Mouse (Mus musculus) hindbrain, embryonic 11.5 days (tissue): ENCODE results near the gene Tspan14. TPM values are rescaled to one million over a fixed set of nuclear protein-coding genes. Genes with fewer than 3 reads are reported as not detected.
A peak's percentile ranks its signal among the peaks of the same experiment; 100 is the strongest.

Experiments
- ATAC-seq: fragments of 200-750 bp; cut with Nextera tagmentation; 2 replicates; pipeline ENCODE4 v1.8.0; 2017; ENCODE audit warnings: mild to moderate bottlenecking, moderate TSS enrichment, moderate library complexity; ENCODE audit not compliant: low FRiP score
- DNase-seq: peaks from one replicate; pipeline ENCODE4 v3.0.0-alpha.2; 2015; ENCODE audit warnings: low spot score
- H3K27ac ChIP-seq: fragments of 300-500 bp; sonication (generic); 2 replicates; pipeline ENCODE4 v1.5.1; 2014; ENCODE audit warnings: mild to moderate bottlenecking, low read depth, low read length
- H3K27me3 ChIP-seq: fragments of 300-500 bp; sonication (generic); 2 replicates; pipeline ENCODE4 v1.6.1; 2014; ENCODE audit warnings: mild to moderate bottlenecking, low read length, moderate library complexity, mixed read lengths; ENCODE audit not compliant: control insufficient read depth, insufficient read depth
- H3K36me3 ChIP-seq: fragments of 300-500 bp; sonication (generic); 2 replicates; pipeline ENCODE4 v1.6.1; 2014; ENCODE audit warnings: mild to moderate bottlenecking, low read length, moderate library complexity, mixed read lengths; ENCODE audit not compliant: control insufficient read depth, insufficient read depth
- H3K4me1 ChIP-seq: fragments of 300-500 bp; sonication (generic); replicated peaks from 2 replicates; pipeline ENCODE4 v1.6.1; 2014; ENCODE audit warnings: low read length, mixed read lengths; ENCODE audit not compliant: control insufficient read depth, insufficient read depth
- H3K4me2 ChIP-seq: fragments of 300-500 bp; sonication (generic); replicated peaks from 2 replicates; pipeline ENCODE4 v1.6.1; 2014; ENCODE audit warnings: mild to moderate bottlenecking, low read depth, low read length
- H3K4me3 ChIP-seq: fragments of 300-500 bp; sonication (generic); 2 replicates; pipeline ENCODE4 v1.5.1; 2014; ENCODE audit warnings: low read depth, low read length
- H3K9ac ChIP-seq: fragments of 300-500 bp; sonication (generic); 2 replicates; pipeline ENCODE4 v1.6.1; 2014; ENCODE audit warnings: low read depth, low read length
- H3K9me3 ChIP-seq: fragments of 300-500 bp; sonication (generic); 2 replicates; pipeline ENCODE4 v1.6.1; 2016; ENCODE audit warnings: low read length; ENCODE audit not compliant: control insufficient read depth
- WGBS: fragments of 180-500 bp; shearing (Covaris S2); extraction: QIAGEN DNeasy Blood & Tissue Kit; methylation state at CpG from one replicate; pipeline ENCODE4 v1.1.7; 2014; 5-methylcytosine and 5-hydroxymethylcytosine counted together
- polyA plus RNA-seq: library from polyadenylated mRNA; unstranded; fragments of >200 nt; fragmentation: Nextera tagmentation; extraction: Ambion mirVana; gene quantifications from 2 replicates; pipeline ENCODE4 v1.2.1, GENCODE M21; 2014

Gene Tspan14
- polyA plus RNA-seq, 1 experiment from 2014 or later = 96.5 TPM

DNA sequence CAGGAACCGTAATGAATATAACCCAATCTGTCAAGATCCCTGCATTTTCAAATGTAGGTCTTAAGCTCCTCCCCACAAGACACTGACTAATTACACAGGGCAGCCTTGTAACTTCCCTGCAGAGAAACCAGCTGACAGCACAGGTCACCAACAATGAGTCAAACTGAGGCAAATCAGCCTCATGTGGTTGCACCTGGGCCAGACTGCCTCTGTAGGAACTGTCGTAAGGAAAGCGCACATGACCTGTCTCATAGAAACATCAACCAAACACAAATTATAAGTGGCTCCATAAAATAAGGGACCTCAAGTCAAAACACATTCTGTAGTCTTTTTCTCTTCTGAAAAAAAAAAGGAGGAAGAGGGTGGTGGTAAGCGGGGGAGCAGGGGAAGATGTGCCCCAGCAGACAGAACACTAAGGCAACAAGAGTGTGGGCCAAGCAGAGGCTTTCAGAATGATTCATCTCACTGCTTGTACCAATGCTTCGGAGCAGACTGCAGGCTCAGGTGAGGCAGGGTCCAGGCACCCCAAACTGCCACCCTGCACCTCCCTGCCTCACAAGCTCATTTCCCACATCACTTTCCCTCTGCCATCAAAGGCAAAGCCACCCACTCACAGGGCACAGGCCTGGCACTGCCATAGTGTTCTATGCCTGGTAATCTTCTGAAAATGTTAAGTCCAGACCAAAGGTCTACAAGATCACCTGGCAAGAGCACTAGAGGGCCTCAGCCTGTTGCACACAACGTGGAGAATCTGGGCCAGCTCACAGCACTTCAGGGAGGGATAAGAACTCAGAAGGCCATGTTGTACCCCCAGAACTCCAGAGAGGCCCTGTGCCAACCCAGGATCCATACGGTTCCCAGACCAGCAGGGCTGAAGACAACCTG is 16.6 kb downstream of the Tspan14 start:
- ATAC-seq (no peak), DNase-seq (no peak)
- WGBS = 79% methylated on average over 7 of the region's 7 CpGs
- 0 out of 2 replicates have a peak, but pooled peaks cover 2% of the 10 kb centered on the region for H3K36me3 ChIP-seq
- no peak overlapping the region for H3K4me2 ChIP-seq
- no peak overlapping the region for H3K27ac ChIP-seq
- no peak overlapping the region for H3K9ac ChIP-seq
- no peak overlapping the region for H3K4me3 ChIP-seq
- H3K4me1 ChIP-seq = peaks cover 6% of the 10 kb centered on the region
- H3K27me3 ChIP-seq = no peaks in the 10 kb centered on the region
- no peaks in the 10 kb centered on the region for H3K9me3 ChIP-seq

DNA sequence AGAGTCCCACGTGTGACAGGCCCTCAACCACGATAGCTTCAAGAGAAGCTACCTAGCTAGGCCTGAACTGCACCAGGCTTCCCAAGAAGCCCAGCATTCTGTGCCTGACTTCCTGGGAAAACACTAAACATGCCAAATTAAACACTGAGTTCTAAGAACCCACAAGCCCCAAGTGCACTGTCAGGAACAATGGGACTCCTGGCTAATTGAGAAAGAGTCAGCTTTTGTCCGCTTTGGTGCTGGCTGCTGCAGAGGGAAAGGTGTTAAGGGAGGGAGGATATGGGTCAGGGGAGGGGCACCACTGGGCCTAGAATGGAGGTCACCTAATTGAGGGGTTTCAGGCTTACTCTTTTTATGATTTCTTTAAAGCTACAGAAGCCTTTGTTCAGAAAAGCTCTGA is 17.6 kb downstream of the Tspan14 start:
- peak overlapping the region; percentile 25; the same call in 1 of the 2 replicates for H3K27ac ChIP-seq
- H3K27me3 ChIP-seq = no peaks in the 10 kb centered on the region
- no peak overlapping the region for H3K4me2 ChIP-seq
- H3K4me3 ChIP-seq = no peak overlapping the region
- ATAC-seq = no peak
- 0 out of 2 replicates have a peak, but pooled peaks cover 5% of the 10 kb centered on the region for H3K36me3 ChIP-seq
- H3K4me1 ChIP-seq = no peaks in the 10 kb centered on the region; the same call in 1 of the 2 replicates
- no peak for DNase-seq
- H3K9ac ChIP-seq = no peak overlapping the region
- 56% methylated on average over 3 of the region's 3 CpGs for WGBS
- no peaks in the 10 kb centered on the region for H3K9me3 ChIP-seq

DNA sequence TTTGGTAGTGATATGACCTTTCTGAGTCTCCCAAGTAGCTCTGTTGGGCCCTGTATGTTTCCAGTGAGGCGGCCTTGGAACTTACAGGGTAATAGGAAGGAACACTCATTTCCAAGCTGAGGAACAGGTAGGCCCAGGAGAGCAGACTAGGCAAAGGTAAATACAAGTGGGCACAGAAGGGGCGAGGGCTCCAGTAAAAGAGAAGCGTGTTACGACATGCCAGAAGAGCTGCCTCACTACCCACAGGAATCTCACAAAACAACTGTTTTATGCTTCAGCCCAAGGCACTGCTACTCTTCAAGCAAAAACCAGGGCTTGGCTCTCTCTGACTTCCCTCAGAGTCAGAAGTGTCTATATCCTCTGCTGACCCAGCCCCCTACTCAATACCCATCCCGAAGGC is 18.1 kb downstream of the Tspan14 start:
- DNase-seq (no peak), ATAC-seq (no peak)
- 92% methylated on average over 5 of the region's 5 CpGs for WGBS
- Histone ChIP-seq H3K4me3 (no peak overlapping the region), H3K9ac (no peak overlapping the region), H3K4me2 (no peak overlapping the region), H3K27ac (peak overlapping the region; percentile 25; the same call in 1 of the 2 replicates), H3K9me3 (no peaks in the 10 kb centered on the region), H3K36me3 (0 out of 2 replicates have a peak, but pooled peaks cover 5% of the 10 kb centered on the region), H3K4me1 (no peaks in the 10 kb centered on the region; the same call in 1 of the 2 replicates), H3K27me3 (no peaks in the 10 kb centered on the region)

DNA sequence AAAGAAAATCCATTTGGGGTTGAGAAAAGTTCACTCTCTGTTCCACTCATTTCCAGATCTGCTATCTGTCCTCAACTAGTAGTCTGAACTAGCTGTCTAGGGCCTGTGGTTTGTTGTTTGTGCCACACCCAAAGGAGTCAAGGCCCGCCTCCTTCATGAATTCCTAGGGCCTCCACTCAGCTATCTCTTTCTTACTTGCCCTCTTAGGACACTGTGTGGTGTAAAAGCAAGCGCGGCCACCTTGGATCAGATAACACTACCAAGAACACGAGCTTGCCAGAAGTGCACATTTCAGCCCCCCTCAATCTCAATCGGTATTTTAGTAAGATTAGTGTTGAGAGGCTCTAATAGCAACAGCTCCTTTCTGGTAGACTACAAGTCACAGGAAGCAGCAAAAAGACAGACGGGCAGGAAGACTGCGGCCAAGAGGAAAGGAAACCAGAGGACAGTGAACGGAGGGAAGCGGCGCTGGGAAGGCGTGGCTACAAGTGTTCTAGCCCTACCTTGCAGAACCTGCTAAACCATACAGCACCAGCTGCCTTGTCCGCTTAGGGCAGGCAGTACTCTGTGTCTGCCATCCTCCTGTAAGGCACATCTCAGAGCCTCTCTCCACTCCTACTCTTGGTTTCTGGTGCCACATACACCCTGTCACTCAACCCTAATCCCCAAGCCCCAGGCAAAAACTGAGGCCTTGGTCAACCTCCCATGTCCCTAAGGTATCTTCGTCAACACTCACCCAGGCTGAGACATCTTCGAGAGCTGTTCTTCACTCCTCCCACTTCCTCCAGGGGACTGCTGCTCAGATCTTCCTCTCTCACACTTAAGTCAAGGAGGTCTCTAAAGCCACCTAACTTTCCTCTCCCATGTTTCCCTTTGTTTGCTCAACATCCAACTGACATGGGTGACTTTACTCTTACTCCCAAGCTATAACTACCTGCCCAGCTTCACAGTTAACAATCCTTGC is 18.9 kb downstream of the Tspan14 start:
- Histone ChIP-seq H3K4me2 (no peak overlapping the region), H3K9ac (no peak overlapping the region), H3K9me3 (no peaks in the 10 kb centered on the region), H3K4me3 (no peak overlapping the region), H3K27ac (no peak overlapping the region), H3K27me3 (no peaks in the 10 kb centered on the region), H3K36me3 (0 out of 2 replicates have a peak, but pooled peaks cover 5% of the 10 kb centered on the region), H3K4me1 (no peaks in the 10 kb centered on the region; the same call in 1 of the 2 replicates)
- 86% methylated on average over 14 of the region's 14 CpGs for WGBS
- DNase-seq = no peak
- ATAC-seq = no peak

DNA sequence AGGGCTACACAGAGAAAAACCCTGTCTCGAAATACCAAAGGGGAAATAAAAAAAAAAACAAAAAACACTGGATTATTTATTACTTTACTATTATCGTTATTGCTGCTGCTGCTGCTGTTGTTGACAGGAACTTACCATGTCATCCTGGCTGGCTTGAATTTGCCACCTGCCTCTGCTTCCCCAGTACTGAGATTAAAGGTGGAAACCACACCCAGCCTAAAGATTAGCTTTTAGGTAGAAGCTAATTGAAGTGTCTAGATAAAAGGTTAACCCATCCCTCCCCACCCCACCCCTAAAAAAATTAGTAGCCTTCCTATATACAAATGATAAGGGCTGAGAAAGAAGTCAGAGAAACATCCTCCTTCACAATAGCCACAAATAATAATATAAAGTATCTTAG is 22.8 kb downstream of the Tspan14 start:
- ATAC-seq = no peak
- H3K4me2 ChIP-seq = no peak overlapping the region
- 0 out of 2 replicates have a peak, but pooled peaks cover 5% of the 10 kb centered on the region for H3K36me3 ChIP-seq
- no peak overlapping the region for H3K27ac ChIP-seq
- 98% methylated on average over 2 of the region's 2 CpGs for WGBS
- no peaks in the 10 kb centered on the region for H3K9me3 ChIP-seq
- H3K4me3 ChIP-seq = no peak overlapping the region
- no peaks in the 10 kb centered on the region for H3K27me3 ChIP-seq
- DNase-seq = no peak
- H3K4me1 ChIP-seq = no peaks in the 10 kb centered on the region
- H3K9ac ChIP-seq = no peak overlapping the region

DNA sequence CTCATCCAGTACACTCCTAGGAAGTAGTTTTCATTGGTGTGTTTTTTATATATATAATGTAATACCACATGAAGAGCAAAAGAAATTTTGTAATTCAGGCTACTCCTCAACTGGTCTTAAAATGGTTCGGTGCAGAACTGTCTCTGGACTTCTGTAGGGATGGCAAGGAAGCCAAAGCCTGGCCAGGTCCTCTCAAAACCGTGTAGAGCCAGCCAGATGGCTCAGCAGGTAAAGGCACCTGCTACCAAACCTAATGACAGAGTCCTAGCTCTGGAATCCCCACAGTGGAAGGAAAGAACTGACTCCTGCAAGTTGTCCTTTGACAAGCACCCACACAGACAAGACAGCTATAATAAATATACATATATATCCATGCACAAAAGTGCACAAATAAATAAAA is 24.2 kb downstream of the Tspan14 start:
- no peaks in the 10 kb centered on the region for H3K9me3 ChIP-seq
- DNase-seq (no peak), ATAC-seq (no peak)
- no peak overlapping the region for H3K4me3 ChIP-seq
- no peaks in the 10 kb centered on the region for H3K4me1 ChIP-seq
- H3K4me2 ChIP-seq = no peak overlapping the region
- no peaks in the 10 kb centered on the region for H3K27me3 ChIP-seq
- no peak overlapping the region for H3K27ac ChIP-seq
- H3K9ac ChIP-seq = no peak overlapping the region
- 89% methylated on average over 2 of the region's 2 CpGs for WGBS
- H3K36me3 ChIP-seq = 0 out of 2 replicates have a peak, but pooled peaks cover 5% of the 10 kb centered on the region

DNA sequence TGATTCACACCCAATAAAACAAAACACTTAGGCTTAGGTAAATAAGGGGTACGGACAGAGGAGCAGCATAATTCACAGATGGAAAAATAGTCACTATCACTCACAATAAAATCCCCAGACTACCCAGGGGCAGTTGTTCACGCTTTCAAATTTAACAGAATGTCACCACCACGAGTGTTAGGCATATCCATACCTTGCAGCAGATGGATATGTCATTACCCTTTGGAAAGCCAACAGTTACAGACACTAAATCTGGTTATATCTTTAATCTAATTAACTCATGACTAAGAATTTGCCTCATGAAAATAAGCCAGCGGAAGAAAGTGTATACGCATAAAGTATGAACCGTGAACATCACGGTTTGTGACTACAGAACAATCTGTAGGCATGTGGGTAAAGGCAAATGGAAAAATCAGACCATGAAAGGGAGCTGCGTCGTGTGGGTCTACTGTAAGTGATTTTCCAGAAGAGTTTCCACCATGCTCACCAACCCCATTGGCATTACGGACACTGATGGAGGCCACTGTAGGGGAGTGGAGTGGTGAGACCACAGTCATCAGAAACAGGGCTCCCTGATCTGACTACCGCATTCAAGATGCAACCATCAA is 28.1 kb downstream of the Tspan14 start:
- no peak for DNase-seq

DNA sequence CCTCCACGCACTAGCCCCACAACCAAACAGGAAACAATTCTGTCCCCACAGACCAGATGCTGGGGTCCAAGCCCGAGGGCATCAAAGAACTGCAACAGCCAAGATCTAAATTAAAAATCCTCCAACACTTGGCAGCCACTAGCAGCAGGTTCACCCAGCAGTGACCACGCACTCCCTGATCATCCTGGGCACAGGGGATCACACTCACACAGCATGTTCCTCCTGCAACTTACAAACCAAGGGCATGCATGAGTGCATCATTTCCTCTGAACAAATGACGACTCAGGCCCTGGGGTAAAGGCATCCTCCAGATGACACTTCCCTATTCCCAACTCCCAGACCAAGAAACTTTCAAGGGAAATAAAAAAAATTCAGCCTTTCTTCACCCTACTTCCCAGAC is 29.6 kb downstream of the Tspan14 start:
- Histone ChIP-seq H3K4me2 (no peak overlapping the region), H3K4me3 (no peak overlapping the region), H3K27me3 (no peaks in the 10 kb centered on the region), H3K9me3 (no peaks in the 10 kb centered on the region), H3K36me3 (no peaks in the 10 kb centered on the region), H3K9ac (no peak overlapping the region), H3K4me1 (no peaks in the 10 kb centered on the region), H3K27ac (no peak overlapping the region)
- no peak for ATAC-seq
- no peak for DNase-seq
- 64% methylated on average over 4 of the region's 4 CpGs for WGBS

More for the DNA sequence above, 28.1 kb downstream of the Tspan14 start:
- WGBS = 86% methylated on average over 11 of the region's 11 CpGs
- H3K36me3 ChIP-seq = no peaks in the 10 kb centered on the region
- no peak overlapping the region for H3K9ac ChIP-seq
- H3K27me3 ChIP-seq = no peaks in the 10 kb centered on the region
- H3K9me3 ChIP-seq = no peaks in the 10 kb centered on the region
- no peak overlapping the region for H3K4me3 ChIP-seq
- ATAC-seq = no peak
- H3K4me2 ChIP-seq = no peak overlapping the region
- H3K4me1 ChIP-seq = no peaks in the 10 kb centered on the region
- no peak overlapping the region for H3K27ac ChIP-seq
